Mouse (Mus musculus) embryonic stem cell, embryonic (primary cell): Measurements from ENCODE around the gene Osbp2.

Experiments
- CTCF ChIA-PET, 4 experiments: fragments of 300-600 bp in 2 of 4; fragments of 350-600 bp in 2 of 4; sonication (Branson Sonifier 250); formaldehyde crosslinking; loops; one replicate each; lab custom pipeline; 2022; ENCODE audit warnings: inconsistent platforms in 2 of 4; lab: Charles Lee
- POLR2A ChIA-PET, 4 experiments: fragments of 300-600 bp in 2 of 4; fragments of 350-600 bp in 2 of 4; sonication (Branson Sonifier 250); formaldehyde crosslinking; loops; one replicate each; lab custom pipeline; 2022; ENCODE audit warnings: antibody characterized with exemption in 4 of 4, inconsistent platforms in 1 of 4; lab: Charles Lee

The Osbp2 gene

DNA sequence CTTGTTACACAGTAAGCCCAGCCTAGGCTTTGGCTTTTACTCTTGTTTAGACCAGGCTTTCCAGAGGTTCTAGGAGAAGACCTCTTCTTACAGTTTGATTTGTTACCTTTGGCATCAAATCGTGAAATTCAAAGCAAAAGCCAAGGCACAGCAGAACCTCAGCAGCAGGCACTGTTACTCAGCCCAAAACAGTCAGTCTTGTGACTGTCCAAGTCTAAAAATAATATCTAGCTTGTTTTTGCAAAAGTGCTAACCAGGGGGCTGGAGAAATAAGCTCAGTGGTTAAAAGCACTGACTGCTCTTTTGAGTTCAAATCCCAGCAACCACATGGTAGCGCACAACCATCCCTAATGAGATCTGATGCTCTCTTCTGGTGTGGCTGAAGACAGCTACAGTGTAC, 176.8 kb downstream of the Osbp2 start:
- CTCF ChIA-PET: no interaction called here
- POLR2A ChIA-PET: interaction anchor here in 2 of 4 experiments (0.9 to 3.2 kb wide), 5 partner anchors 10 to 38 kb away, joined by 3 to 18 read pairs (median 3); partner anchors contain the start of gene Morc2a (in 2 of the 2)

DNA sequence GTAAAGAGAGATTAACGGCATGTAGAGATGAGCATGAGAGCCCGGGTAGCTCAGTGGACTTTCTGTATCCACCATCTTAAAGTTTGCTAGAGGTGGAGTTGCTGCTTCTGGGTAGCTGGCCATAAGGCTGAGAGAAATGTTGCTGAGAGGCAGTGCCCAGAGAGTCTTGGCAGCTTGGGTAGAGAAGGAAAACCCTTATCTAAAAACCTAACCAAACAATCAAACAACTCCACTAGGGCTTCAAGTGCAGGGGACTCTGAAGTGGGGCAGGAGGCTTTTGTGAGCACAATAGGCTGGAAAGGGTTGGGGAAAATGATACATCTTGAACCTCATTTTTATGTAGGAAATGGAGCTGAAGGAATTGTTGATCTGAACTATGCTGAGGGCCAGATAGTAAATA, 177.4 kb downstream of the Osbp2 start:
- CTCF ChIA-PET: interaction anchor here in 2 of 4 experiments (1.0 to 1.2 kb wide), 2 partner anchors 11 to 171 kb away, joined by 3 read pairs; no protein-coding TSS in a partner anchor
- POLR2A ChIA-PET: interaction anchor here in 3 of 4 experiments (0.9 to 3.6 kb wide), 6 partner anchors 9 to 38 kb away, joined by 3 to 24 read pairs (median 6); partner anchors contain the start of gene Morc2a (in 2 of the 3)

DNA sequence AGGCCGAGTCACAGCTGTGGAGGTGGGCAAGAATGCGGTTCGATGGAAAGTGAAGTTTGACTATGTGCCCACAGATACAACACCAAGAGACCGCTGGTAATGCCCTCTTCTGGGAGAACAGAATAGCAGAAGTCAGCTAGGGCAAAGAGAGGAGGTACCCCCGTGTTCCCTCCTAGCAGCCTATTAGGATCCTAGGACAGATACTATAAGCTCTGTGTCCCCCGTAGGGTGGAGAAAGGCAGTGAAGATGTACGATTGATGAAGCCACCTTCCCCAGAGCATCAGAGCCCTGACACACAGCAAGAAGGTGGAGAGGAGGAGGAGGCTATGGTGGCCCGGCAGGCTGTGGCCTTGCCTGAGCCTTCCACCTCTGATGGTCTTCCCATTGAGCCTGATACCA, 178.3 kb downstream of the Osbp2 start:
- POLR2A ChIA-PET: interaction anchor here in 3 of 4 experiments (0.9 to 3.6 kb wide), 4 partner anchors 12 to 37 kb away, joined by 3 to 24 read pairs (median 16); partner anchors contain the start of gene Morc2a (in 2 of the 3)
- CTCF ChIA-PET: interaction anchor here in 2 of 4 experiments (0.9 to 1.2 kb wide), 4 partner anchors 9 to 171 kb away, joined by 3 to 9 read pairs (median 3); no protein-coding TSS in a partner anchor

DNA sequence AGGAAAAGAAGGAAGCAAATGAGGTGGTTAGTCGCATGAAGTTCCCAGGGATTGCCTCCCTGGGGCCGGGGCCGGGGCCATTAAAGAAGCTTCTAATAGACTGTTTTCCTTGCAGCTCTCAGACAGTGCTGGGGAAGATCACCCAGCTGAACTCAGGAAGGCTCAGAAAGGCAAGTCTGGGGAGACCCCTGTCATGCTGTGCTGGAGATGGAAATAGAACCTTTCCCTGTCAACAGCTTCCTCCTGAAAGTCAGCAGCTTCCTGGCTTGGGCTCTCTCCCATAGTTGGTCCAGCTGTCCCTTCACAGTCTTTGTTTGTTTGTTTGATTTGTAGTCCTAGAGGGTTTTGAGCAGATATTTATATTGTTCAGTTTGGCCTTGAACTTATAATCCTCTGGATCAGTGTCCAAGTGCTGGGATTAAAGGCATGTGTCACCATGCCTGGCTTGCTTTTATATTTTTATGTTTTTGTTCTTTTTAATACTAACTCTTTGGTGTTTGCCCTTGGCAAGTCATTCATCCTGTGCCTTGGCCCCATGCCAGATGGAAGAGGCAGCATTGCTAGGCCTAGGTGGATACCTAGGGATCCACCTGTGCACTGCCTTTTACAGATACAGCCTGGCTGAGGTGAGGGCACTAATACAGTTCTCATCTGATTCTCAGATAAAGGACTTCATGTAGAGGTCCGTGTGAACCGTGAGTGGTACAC, 178.8 kb downstream of the Osbp2 start:
- POLR2A ChIA-PET: interaction anchor here in 2 of 4 experiments (1.1 to 3.6 kb wide), 6 partner anchors 11 to 210 kb away, joined by 3 to 24 read pairs (median 9); partner anchors contain the start of genes Morc2a (in 2 of the 2), 4921536K21Rik (in 1 of the 2) and Dusp18 (in 1 of the 2)
- CTCF ChIA-PET: interaction anchor here in 2 of 4 experiments (0.9 to 1.4 kb wide), 4 partner anchors 10 to 170 kb away, joined by 3 to 9 read pairs (median 3); no protein-coding TSS in a partner anchor

DNA sequence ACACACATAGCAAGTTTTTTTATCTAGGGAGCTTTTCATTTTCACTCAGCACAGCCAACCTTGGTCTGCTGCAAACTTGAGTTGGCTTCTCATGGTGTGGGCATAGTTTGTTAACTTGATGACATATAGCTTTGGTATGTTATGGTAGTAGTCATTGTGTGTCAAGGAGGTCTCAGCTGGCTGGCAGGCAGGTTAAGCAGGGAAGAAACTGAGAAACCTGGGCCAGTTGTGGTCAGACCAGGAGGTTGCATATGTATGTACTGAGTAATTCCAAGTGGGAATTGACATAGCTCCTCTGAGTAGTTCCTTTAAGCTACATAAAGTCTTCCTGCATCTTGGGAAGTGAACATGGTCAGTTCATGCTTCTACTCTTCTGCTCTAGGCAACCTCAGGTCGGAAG, 179.5 kb downstream of the Osbp2 start:
- CTCF ChIA-PET: interaction anchor here in 3 of 4 experiments (0.7 to 1.4 kb wide), 4 partner anchors 13 to 237 kb away, joined by 3 to 8 read pairs (median 3); no protein-coding TSS in a partner anchor
- POLR2A ChIA-PET: interaction anchor here in 2 of 4 experiments (0.8 to 3.6 kb wide), 7 partner anchors 10 to 211 kb away, joined by 3 to 24 read pairs (median 4); partner anchors contain the start of genes Morc2a (in 2 of the 2), 4921536K21Rik (in 1 of the 2) and Dusp18 (in 1 of the 2)

DNA sequence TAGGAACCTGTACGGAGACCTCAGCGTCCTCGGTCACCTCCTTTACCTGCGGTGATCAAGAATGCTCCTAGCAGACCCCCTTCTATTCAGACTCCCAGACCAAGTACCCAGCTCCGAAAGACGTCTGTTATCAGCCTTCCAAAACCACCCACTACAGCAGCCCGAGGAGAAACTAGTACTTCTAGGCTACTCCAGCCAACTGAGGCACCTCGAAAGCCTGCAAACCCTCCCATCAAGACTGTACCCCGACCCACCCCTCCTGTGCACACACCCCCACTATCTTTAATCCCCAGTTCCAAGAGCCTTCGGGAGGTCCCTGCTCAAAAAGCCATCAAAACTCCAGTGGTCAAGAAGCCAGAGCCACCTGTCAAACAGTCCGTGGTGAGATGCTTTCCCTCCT, 180.0 kb downstream of the Osbp2 start:
- POLR2A ChIA-PET: interaction anchor here in 2 of 4 experiments (0.6 to 3.6 kb wide), 8 partner anchors 10 to 211 kb away, joined by 3 to 24 read pairs (median 4); partner anchors contain the start of genes Morc2a (in 2 of the 2), 4921536K21Rik (in 1 of the 2) and Dusp18 (in 1 of the 2)
- CTCF ChIA-PET: interaction anchor here in 2 of 4 experiments (0.7 to 1.4 kb wide), 3 partner anchors 31 to 238 kb away, joined by 3 to 8 read pairs (median 3); no protein-coding TSS in a partner anchor

- ChIA-PET CTCF (no interaction called here), POLR2A (interaction anchor here in 2 of 4 experiments (0.8 to 2.9 kb wide), 5 partner anchors 10 to 284 kb away, joined by 3 to 10 read pairs (median 5); partner anchors contain the start of genes Morc2a (in 1 of the 2) and Pes1 (in 1 of the 2))
Observed at GRCm38 (mm10) chr11:3679771-3680170, 183.9 kb downstream of the Osbp2 start.

- CTCF ChIA-PET: interaction anchor here in 2 of 4 experiments (0.7 to 1.3 kb wide), 2 partner anchors 109 to 200 kb away, joined by 3 to 4 read pairs; no protein-coding TSS in a partner anchor
- POLR2A ChIA-PET: interaction anchor here in 2 of 4 experiments (0.8 to 5.7 kb wide), 10 partner anchors 9 to 71 kb away, joined by 3 to 39 read pairs (median 6); partner anchors contain the start of gene Morc2a (in 2 of the 2)
Observed at GRCm38 (mm10) chr11:3677204-3677603, 186.5 kb downstream of the Osbp2 start.

DNA sequence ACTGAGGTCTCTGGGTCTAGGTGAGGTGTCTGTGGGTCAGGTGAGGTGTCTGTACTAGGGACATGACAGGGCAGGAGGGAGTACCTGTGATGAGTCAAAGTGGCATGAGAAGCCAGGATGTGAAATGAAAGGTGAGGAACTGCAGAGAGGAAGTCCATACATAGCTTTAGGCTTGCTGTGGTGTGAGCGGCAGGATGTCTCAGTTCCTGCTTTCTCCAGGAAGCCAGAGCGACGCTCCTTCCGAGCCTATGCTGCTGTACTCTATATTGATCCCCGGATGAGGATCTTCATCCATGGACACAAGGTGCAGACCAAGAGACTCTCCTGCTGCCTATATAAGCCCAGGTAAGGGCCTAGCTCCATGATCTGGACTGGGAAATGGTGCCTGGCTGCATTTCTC, 187.3 kb downstream of the Osbp2 start:
- ChIA-PET POLR2A (interaction anchor here in 2 of 4 experiments (0.8 to 5.7 kb wide), 9 partner anchors 8 to 70 kb away, joined by 3 to 39 read pairs (median 6); partner anchors contain the start of gene Morc2a (in 2 of the 2)), CTCF (interaction anchor here in 1 of 4 experiments (1.3 kb wide), 1 partner anchor 110 kb away, joined by 4 read pairs; no protein-coding TSS in a partner anchor)

- ChIA-PET CTCF (no interaction called here), POLR2A (interaction anchor here in 2 of 4 experiments (1.2 to 5.7 kb wide), 6 partner anchors 10 to 26 kb away, joined by 3 to 39 read pairs (median 9); partner anchors contain the start of gene Morc2a (in 2 of the 2))
Observed at GRCm38 (mm10) chr11:3674545-3674944, 189.2 kb downstream of the Osbp2 start.

DNA sequence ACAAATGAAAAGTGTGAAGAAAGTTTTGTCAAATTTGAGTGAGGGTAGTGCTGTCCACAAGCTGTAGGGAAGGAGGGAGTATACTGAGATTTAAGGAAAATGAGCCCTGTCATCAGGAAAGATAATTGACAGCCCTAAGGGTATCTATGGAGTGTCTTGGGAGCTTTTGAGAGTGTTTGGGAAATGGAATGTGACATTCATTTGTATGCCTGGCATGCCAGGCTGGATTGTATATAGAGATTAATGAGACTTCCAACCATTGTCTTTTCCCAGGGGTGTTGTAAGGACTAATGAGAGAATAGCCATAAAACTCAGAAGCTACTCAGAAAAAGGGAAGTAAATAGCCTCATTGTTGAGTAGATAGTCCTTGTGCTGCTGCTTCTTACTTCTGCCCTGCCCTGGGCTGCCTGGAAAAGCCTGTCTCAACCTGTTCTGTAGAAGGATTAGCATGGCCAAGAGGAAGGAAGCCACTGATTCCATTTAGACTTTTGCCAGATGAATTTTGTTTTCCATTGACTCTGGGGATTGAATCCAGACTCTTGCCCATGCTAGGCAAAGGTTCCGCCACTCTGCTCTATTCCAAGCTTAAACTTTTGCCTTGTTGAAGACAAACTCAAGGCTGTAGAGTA, 192.6 kb downstream of the Osbp2 start:
- ChIA-PET CTCF (interaction anchor here in 1 of 4 experiments (0.9 kb wide), 1 partner anchor 357 kb away, joined by 3 read pairs; no protein-coding TSS in a partner anchor), POLR2A (interaction anchor here in 3 of 4 experiments (0.9 to 8.3 kb wide), 9 partner anchors 10 to 136 kb away, joined by 3 to 82 read pairs (median 4); partner anchors contain the start of gene Morc2a (in 3 of the 3))

DNA sequence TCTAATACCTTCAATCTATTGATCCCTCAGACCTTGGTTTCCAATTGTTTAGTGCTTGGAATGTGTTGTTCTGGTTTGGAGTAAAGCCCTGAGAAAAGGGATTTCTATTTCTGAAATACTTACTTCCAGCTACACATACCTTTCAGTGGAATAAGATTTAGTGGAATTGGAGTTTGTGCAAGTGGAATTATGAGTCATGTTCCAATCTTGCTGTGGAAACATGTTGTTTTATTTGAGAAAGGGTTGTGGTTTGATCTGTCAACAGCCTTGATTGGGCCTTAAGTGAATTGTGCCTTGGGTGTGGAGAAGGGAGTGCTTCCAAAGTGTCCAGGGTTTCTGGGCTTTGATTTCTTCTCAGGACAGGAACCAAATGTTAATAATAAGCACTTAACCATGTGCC, 193.9 kb downstream of the Osbp2 start:
- ChIA-PET POLR2A (interaction anchor here in 2 of 4 experiments (1.0 to 8.3 kb wide), 5 partner anchors 11 to 21 kb away, joined by 3 to 82 read pairs (median 3); partner anchors contain the start of gene Morc2a (in 2 of the 2)), CTCF (no interaction called here)

GRCm38 (mm10) chr11:3668768-3669167, 194.9 kb downstream of the Osbp2 start:
- CTCF ChIA-PET: interaction anchor here in 1 of 4 experiments (0.6 kb wide), 1 partner anchor 168 kb away, joined by 3 read pairs; no protein-coding TSS in a partner anchor
- POLR2A ChIA-PET: interaction anchor here in 2 of 4 experiments (1.2 to 8.3 kb wide), 5 partner anchors 8 to 20 kb away, joined by 3 to 82 read pairs (median 16); partner anchors contain the start of gene Morc2a (in 2 of the 2)

DNA sequence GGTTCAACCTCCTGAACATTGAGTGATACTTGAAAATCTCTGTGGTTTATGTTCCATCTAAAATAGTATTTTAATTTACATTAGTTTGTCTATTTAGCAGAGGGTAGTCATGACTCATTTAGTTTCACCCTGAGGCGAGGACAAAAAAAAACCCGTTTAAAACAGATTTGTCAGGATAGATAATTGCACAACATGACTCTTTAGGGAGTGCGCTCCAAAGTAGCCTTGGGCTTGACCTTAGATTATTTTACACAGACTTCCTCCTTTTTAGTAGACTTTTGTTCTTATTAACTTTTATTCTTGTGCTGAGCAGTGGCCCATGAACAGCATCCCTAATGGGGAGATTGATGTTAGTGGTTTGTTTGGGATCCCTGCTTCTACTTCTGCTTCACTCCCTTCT, 196.2 kb downstream of the Osbp2 start:
- ChIA-PET CTCF (no interaction called here), POLR2A (interaction anchor here in 2 of 4 experiments (2.8 to 8.3 kb wide), 2 partner anchors 18 to 19 kb away, joined by 16 to 82 read pairs; partner anchors contain the start of gene Morc2a (in 2 of the 2))

GRCm38 (mm10) chr11:3661964-3662363, 201.7 kb downstream of the Osbp2 start:
- CTCF ChIA-PET: no interaction called here
- POLR2A ChIA-PET: interaction anchor here in 2 of 4 experiments (2.6 to 3.9 kb wide), 2 partner anchors 13 kb away, joined by 23 to 32 read pairs; partner anchors contain the start of gene Morc2a (in 2 of the 2)
